Mouse (Mus musculus) embryonic facial prominence, embryonic 11.5 days (tissue): ENCODE results near the gene Synj2. TPM values are rescaled to one million over a fixed set of nuclear protein-coding genes. Genes with fewer than 3 reads are reported as not detected.

Experiments
- ATAC-seq: fragments of 200-750 bp; cut with Nextera tagmentation; replicated peaks from 2 replicates; pipeline ENCODE4 v1.8.0; 2017; ENCODE audit warnings: low read depth; ENCODE audit not compliant: insufficient number of reproducible peaks, low FRiP score, low TSS enrichment
- DNase-seq: peaks from one replicate; pipeline ENCODE4 v3.0.0-alpha.2; 2015; ENCODE audit warnings: low spot score
- H3K27ac ChIP-seq: fragments of 300-500 bp; sonication (generic); replicated peaks from 2 replicates; pipeline ENCODE4 v1.5.1; 2014; ENCODE audit warnings: mild to moderate bottlenecking, low read depth, low read length, control low read depth
- H3K27me3 ChIP-seq: fragments of 300-500 bp; sonication (generic); 2 replicates; pipeline ENCODE4 v1.6.1; 2014; ENCODE audit warnings: mild to moderate bottlenecking, low read length, moderate library complexity, mixed read lengths; ENCODE audit not compliant: control insufficient read depth, insufficient read depth
- H3K36me3 ChIP-seq: fragments of 300-500 bp; sonication (generic); replicated peaks from 2 replicates; pipeline ENCODE4 v1.6.1; 2014; ENCODE audit warnings: low read depth, mild to moderate bottlenecking, low read length, moderate library complexity, mixed read lengths; ENCODE audit not compliant: control insufficient read depth, insufficient read depth
- H3K4me1 ChIP-seq: fragments of 300-500 bp; sonication (generic); 2 replicates; pipeline ENCODE4 v1.6.1; 2014; ENCODE audit warnings: low read length, mixed read lengths; ENCODE audit not compliant: control insufficient read depth, insufficient read depth
- H3K4me2 ChIP-seq: fragments of 300-500 bp; sonication (generic); 2 replicates; pipeline ENCODE4 v1.6.1; 2014; ENCODE audit warnings: low read depth, mild to moderate bottlenecking, control low read depth, low read length, moderate library complexity
- H3K4me3 ChIP-seq: fragments of 300-500 bp; sonication (generic); 2 replicates; pipeline ENCODE4 v1.5.1; 2014; ENCODE audit warnings: low read depth, low read length, control low read depth
- H3K9ac ChIP-seq: fragments of 300-500 bp; sonication (generic); replicated peaks from 2 replicates; pipeline ENCODE4 v1.6.1; 2014; ENCODE audit warnings: mild to moderate bottlenecking, control low read depth, low read length
- H3K9me3 ChIP-seq: fragments of 300-500 bp; sonication (generic); replicated peaks from 2 replicates; pipeline ENCODE4 v1.6.1; 2016; ENCODE audit warnings: mild to moderate bottlenecking, low read length, inconsistent platforms, mixed read lengths; ENCODE audit not compliant: control insufficient read depth
- WGBS: fragments of 180-500 bp; shearing (Covaris S2); extraction: QIAGEN DNeasy Blood & Tissue Kit; methylation state at CpG from one replicate; pipeline ENCODE4 v1.1.7; 2014; 5-methylcytosine and 5-hydroxymethylcytosine counted together
- polyA plus RNA-seq: library from polyadenylated mRNA; unstranded; fragments of >200 nt; fragmentation: Nextera tagmentation; extraction: Ambion mirVana; gene quantifications from 2 replicates; pipeline ENCODE4 v1.2.1, GENCODE M21; 2014

Gene Synj2
- polyA plus RNA-seq, 1 experiment from 2014 or later, result 2.0 TPM

GRCm38 (mm10) chr17:6052801-6053200, 111.7 kb downstream of the Synj2 start:
- Histone ChIP-seq H3K27me3 (no peaks in the 10 kb centered on the region), H3K4me2 (no peak overlapping the region), H3K9ac (no peak overlapping the region), H3K36me3 (no peaks in the 10 kb centered on the region; the same call in 1 of the 2 replicates), H3K4me1 (no peaks in the 10 kb centered on the region), H3K4me3 (no peak overlapping the region), H3K27ac (no peak overlapping the region), H3K9me3 (no peaks in the 10 kb centered on the region)
- no peak for DNase-seq
- WGBS, result 63% methylated on average over 4 of the region's 4 CpGs
- no peak for ATAC-seq

- no peak overlapping the region for H3K4me3 ChIP-seq
Measured at GRCm38 (mm10) chr17:6054934-6055355, 113.9 kb downstream of the Synj2 start.

GRCm38 (mm10) chr17:6062793-6063192, 121.7 kb downstream of the Synj2 start:
- WGBS, result 73% methylated on average over 8 of the region's 8 CpGs

More at GRCm38 (mm10) chr17:6054934-6055355, 113.9 kb downstream of the Synj2 start:
- WGBS, result 20% methylated on average over 5 of the region's 5 CpGs
- Histone ChIP-seq H3K9ac (no peak overlapping the region), H3K27ac (no peak overlapping the region), H3K9me3 (no peaks in the 10 kb centered on the region), H3K27me3 (no peaks in the 10 kb centered on the region), H3K4me1 (no peaks in the 10 kb centered on the region), H3K4me2 (no peak overlapping the region), H3K36me3 (no peaks in the 10 kb centered on the region; the same call in 1 of the 2 replicates)
- peak; percentile 70 for DNase-seq
- ATAC-seq, result no peak

GRCm38 (mm10) chr17:6063532-6063931, 122.5 kb downstream of the Synj2 start:
- Histone ChIP-seq H3K4me1 (no peaks in the 10 kb centered on the region), H3K4me3 (no peak overlapping the region), H3K9me3 (no peaks in the 10 kb centered on the region), H3K27ac (no peak overlapping the region), H3K4me2 (no peak overlapping the region), H3K9ac (no peak overlapping the region), H3K36me3 (no peaks in the 10 kb centered on the region; the same call in 1 of the 2 replicates), H3K27me3 (no peaks in the 10 kb centered on the region)
- ATAC-seq (no peak), DNase-seq (no peak)
- 90% methylated on average over 5 of the region's 5 CpGs for WGBS

More at GRCm38 (mm10) chr17:6062793-6063192, 121.7 kb downstream of the Synj2 start:
- Histone ChIP-seq H3K4me3 (no peak overlapping the region), H3K9me3 (no peaks in the 10 kb centered on the region), H3K27me3 (no peaks in the 10 kb centered on the region), H3K9ac (no peak overlapping the region), H3K27ac (no peak overlapping the region), H3K4me2 (no peak overlapping the region), H3K36me3 (no peaks in the 10 kb centered on the region; the same call in 1 of the 2 replicates), H3K4me1 (no peaks in the 10 kb centered on the region)
- ATAC-seq (no peak), DNase-seq (no peak)

- Histone ChIP-seq H3K4me3 (no peak overlapping the region), H3K4me2 (no peak overlapping the region), H3K9ac (no peak overlapping the region), H3K4me1 (no peaks in the 10 kb centered on the region), H3K27ac (no peak overlapping the region), H3K36me3 (no peaks in the 10 kb centered on the region; the same call in 1 of the 2 replicates), H3K27me3 (no peaks in the 10 kb centered on the region), H3K9me3 (no peaks in the 10 kb centered on the region)
- ATAC-seq (no peak), DNase-seq (no peak)
- WGBS, result 89% methylated on average over 2 of the region's 2 CpGs
Measured at GRCm38 (mm10) chr17:6066021-6066420, 124.9 kb downstream of the Synj2 start.

GRCm38 (mm10) chr17:6067613-6068012, 126.5 kb downstream of the Synj2 start:
- DNase-seq (no peak), ATAC-seq (no peak)
- Histone ChIP-seq H3K9me3 (no peaks in the 10 kb centered on the region), H3K9ac (no peak overlapping the region), H3K36me3 (no peaks in the 10 kb centered on the region; the same call in 1 of the 2 replicates), H3K27ac (no peak overlapping the region), H3K4me1 (no peaks in the 10 kb centered on the region), H3K27me3 (no peaks in the 10 kb centered on the region), H3K4me3 (no peak overlapping the region), H3K4me2 (no peak overlapping the region)
- 96% methylated on average over 7 of the region's 7 CpGs for WGBS

GRCm38 (mm10) chr17:6069866-6070265, 128.8 kb downstream of the Synj2 start:
- H3K4me2 ChIP-seq, result no peak overlapping the region
- H3K9ac ChIP-seq, result no peak overlapping the region
- DNase-seq, result no peak
- no peak overlapping the region for H3K27ac ChIP-seq
- no peaks in the 10 kb centered on the region; the same call in 1 of the 2 replicates for H3K36me3 ChIP-seq
- WGBS, result 85% methylated on average over 6 of the region's 6 CpGs
- H3K4me3 ChIP-seq, result no peak overlapping the region
- H3K9me3 ChIP-seq, result no peaks in the 10 kb centered on the region
- H3K27me3 ChIP-seq, result no peaks in the 10 kb centered on the region
- no peak for ATAC-seq
- H3K4me1 ChIP-seq, result no peaks in the 10 kb centered on the region

- H3K36me3 ChIP-seq, result no peaks in the 10 kb centered on the region
- WGBS, result 82% methylated on average over 7 of the region's 7 CpGs
- no peak overlapping the region for H3K27ac ChIP-seq
- DNase-seq, result no peak
- ATAC-seq, result no peak
- no peak overlapping the region for H3K4me2 ChIP-seq
- no peak overlapping the region for H3K9ac ChIP-seq
- H3K4me3 ChIP-seq, result no peak overlapping the region
- H3K27me3 ChIP-seq, result no peaks in the 10 kb centered on the region
- H3K9me3 ChIP-seq, result no peaks in the 10 kb centered on the region
- no peaks in the 10 kb centered on the region for H3K4me1 ChIP-seq
Measured at GRCm38 (mm10) chr17:6073405-6073804, 132.3 kb downstream of the Synj2 start.
